Mouse (Mus musculus) heart, postnatal 14 days (tissue): ENCODE results near the gene Lrrc8d. TPM values are rescaled to one million over a fixed set of nuclear protein-coding genes. Genes with fewer than 3 reads are reported as not detected.

Source experiments
- DNase-seq, 2 experiments: peaks; one replicate each; pipeline ENCODE4 v3.0.0; 2021 to 2022
- intact Hi-C: fragments of 180-260 bp; cut with DNase I; formaldehyde crosslinking; loops from one replicate; pipeline ENCODE4 v1.15.1; 2025
- total RNA-seq, 2 experiments: library from RNA; stranded (reverse); gene quantifications; 2 replicates each; pipeline ENCODE4 v1.2.3; 2021

The Lrrc8d gene
- total RNA-seq, 2 experiments from 2014 or later = 11.6 to 14.9 TPM

DNA sequence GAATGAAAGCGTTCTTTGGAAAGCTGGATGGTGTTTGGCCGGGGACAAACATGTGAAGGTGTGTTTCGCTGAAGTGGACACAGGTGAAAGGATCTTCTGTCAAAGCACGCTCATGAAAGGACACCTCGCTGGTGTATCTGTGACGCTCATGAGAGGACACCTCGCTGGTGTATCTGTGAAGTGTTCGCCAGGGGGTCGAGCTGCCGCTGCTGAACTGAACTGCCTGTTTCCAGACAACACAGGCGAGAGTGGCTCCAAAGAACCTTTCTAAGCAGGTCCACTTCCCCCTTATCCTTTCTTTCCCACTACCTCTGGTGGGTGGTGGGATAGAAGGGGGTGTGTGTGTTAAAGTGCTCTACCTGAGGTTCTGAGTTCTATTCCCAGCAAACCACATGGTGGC is 174.7 kb downstream of the Lrrc8d start:
- DNase-seq = no peak
- intact Hi-C loops = loop anchor here (5.0 kb wide), 2 partner anchors 357 to 377 kb away; partner anchors contain the start of gene Lrrc8c

DNA sequence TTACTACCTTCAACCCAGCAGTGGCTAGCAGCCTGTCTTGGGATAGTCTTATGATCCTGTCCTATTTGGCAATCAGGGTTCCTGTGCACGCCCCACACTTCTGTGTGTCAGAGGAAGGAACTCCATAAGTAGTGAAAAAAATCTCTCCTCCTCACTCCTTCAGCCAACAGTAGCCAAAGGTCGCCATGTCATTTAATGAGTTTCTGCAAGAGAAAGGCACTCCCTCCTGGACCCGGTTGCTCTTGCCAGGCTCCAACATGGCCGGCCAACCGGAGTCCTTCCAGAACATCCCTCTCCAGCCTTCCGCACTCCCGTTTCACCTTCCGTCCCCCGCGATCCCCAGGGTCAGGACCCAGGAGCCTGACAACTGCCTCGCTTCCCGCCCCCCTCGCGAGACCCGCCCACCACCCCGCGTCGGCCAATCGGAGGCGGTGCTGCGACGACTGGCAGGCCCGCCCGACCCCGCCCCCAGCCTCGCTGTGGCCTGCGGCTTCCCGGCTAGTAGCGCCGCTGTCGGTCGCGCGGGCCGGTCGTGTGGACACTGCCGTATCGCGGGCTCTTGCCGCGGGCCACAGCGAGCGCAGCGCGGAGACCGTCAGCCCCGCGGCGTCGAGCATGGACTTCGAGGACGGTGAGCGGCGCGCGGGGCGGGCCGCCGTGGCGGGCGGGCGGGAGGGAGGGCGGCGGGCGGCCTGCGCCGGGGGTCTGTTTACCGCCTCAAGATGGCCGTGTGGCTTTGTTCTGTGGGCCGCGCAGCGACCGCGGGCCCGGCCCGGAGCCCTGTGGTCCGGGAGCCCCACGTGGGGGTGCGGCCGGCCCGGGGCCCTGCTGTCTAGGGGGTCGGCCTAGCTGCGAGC is 176.5 kb downstream of the Lrrc8d start, which contains the start of gene Zfp326:
TSS of gene Zfp326 (plus strand) at position 498 of the 857 bp plus-strand sequence.
- peak; percentile 93 to 94 for DNase-seq
- intact Hi-C loops = no loop called here

DNA sequence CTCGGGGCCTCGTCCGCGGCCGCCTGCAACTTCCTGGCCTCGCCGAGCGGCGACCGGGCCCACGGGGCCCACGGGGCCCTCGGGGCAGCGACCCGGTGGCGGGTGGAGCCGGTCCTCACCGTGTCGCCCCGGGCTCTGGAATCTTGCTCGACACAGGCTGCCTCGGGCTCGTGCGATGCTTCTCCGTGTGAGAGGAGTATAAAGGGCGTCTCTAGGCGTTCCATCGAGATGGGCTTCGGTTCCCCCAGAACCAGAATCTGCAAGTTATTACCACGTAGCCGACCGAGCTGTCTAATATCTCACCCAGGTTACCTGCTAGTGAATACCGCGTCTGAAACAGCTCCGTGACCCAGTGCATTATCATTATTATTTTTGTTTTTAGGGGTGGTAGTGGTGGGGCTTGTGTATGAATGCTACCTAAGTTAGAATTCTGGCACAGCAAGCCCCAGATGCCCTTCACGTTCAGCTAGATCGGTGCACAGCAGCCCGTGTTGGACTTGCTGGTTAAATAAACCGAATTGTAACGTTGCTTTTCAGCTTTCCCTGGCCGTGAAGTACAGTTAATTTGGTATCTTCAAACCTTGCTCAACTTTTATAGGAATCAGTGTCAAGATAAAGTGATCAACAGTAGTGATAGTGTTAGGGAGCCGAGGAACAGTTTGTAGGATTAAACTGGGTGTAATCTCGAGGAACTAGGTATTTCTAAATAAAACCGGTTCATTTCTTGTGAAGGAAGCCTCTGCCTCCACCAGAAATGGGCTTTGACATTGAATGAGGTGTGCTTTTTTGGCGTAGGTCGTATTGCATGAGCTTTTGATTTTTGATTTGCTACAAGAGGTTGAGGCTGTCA is 177.4 kb downstream of the Lrrc8d start:
- intact Hi-C loops = no loop called here
- DNase-seq = peak in 1 of 2 experiments; percentile 41

Other genes with a start within 250 kb of the Lrrc8d start
- gene Lrrc8c, start 180.6 kb upstream of the Lrrc8d start, total RNA-seq = 10 to 100 TPM; 45.8 to 51.7 TPM
- 10 to 100 TPM; 14.5 to 15.6 TPM for gene Zfp326, start 176.6 kb downstream of the Lrrc8d start, total RNA-seq